In the genomic region with DNA sequence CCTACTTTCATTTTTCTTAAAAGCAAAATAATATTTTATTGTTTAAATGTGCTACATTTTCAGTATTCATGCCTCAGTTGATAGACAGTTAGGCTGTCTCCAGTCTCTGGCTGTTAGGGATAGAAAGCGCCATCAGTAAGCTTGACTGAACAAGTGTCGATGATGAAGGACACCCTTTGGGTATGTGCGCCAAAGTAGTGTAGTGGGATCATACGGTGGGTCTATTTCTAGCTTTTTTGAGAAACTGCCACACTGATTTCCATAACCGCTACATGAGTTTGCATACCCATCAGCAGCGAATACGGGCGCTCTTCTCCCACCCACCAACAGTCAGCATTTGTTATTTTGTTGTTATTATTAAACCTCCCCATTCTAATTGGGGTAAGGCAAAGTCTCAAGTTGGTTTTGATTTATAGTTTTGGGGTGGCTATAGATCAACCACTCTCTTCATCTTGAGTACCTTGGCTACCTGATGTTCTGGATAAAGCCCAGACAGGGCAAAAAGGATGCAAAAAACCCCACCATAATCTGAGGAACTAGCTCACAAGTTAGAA, we compare ENCODE assay signal across 9 mouse cellular contexts. TPM values are rescaled to one million over a fixed set of nuclear protein-coding genes. Genes with fewer than 3 reads are reported as not detected.
DNase-seq lines count a peak whose midpoint lies in the region; ATAC-seq lines count a peak whose summit lies in the region.
"Had no signal": no experiment of that assay in that cellular context is flagged by ENCODE, and none has a peak within 500 bp of the region (broad histone marks: within the 10 kb centered on the region; RNA-seq: fewer than 3 reads in every experiment).

No protein-coding gene starts in this region.

- no peak overlapping the region for H3K4me2 ChIP-seq in hindbrain, embryonic 14.5 days (replicated peaks)
- no peak overlapping the region for H3K4me2 ChIP-seq in midbrain, embryonic 11.5 days
- no peak overlapping the region for H3K4me2 ChIP-seq in midbrain, embryonic 16.5 days (ENCODE audit: low read length)
- no peak overlapping the region for H3K4me2 ChIP-seq in forebrain, embryonic 15.5 days (replicated peaks)
- peak overlapping the region; percentile 45; the same call in 1 of the 2 replicates for H3K4me2 ChIP-seq in midbrain, embryonic 14.5 days (ENCODE audit: low read length)

- 72% methylated on average over 8 of the region's 8 CpGs for WGBS in hindbrain, embryonic 10.5 days
- WGBS in hindbrain, embryonic 14.5 days = 69% methylated on average over 8 of the region's 8 CpGs
- WGBS in midbrain, embryonic 11.5 days = 56% methylated on average over 8 of the region's 8 CpGs
- WGBS in midbrain, embryonic 16.5 days = 50% methylated on average over 8 of the region's 8 CpGs
- 39% methylated on average over 8 of the region's 8 CpGs for WGBS in forebrain, embryonic 15.5 days
- WGBS in midbrain, embryonic 14.5 days = 48% methylated on average over 8 of the region's 8 CpGs

- ATAC-seq in hindbrain, embryonic 14.5 days (ENCODE audit: low FRiP score) = no peak
- ATAC-seq in midbrain, embryonic 11.5 days (ENCODE audit: low FRiP score) = no peak
- no peak for ATAC-seq in midbrain, embryonic 16.5 days
- 0 out of 2 replicates have a peak, but pooled peaks have one; percentile 34 for ATAC-seq in forebrain, embryonic 15.5 days (replicated peaks)
- ATAC-seq in midbrain, embryonic 14.5 days (ENCODE audit: low FRiP score, low TSS enrichment) = no peak

- peak overlapping the region; percentile 84 for H3K27ac ChIP-seq in hindbrain, embryonic 10.5 days
- H3K27ac ChIP-seq in hindbrain, embryonic 14.5 days = no peak overlapping the region
- peak overlapping the region; percentile 81 for H3K27ac ChIP-seq in midbrain, embryonic 11.5 days (ENCODE audit: low read depth, low read length)
- H3K27ac ChIP-seq in midbrain, embryonic 16.5 days (ENCODE audit: low read length) = no peak overlapping the region
- peak overlapping the region; percentile 66 for H3K27ac ChIP-seq in forebrain, embryonic 15.5 days (replicated peaks)
- no peak overlapping the region for H3K27ac ChIP-seq in midbrain, embryonic 14.5 days (replicated peaks; ENCODE audit: low read depth, low read length)

- no peak overlapping the region for H3K4me3 ChIP-seq in hindbrain, embryonic 10.5 days
- H3K4me3 ChIP-seq in hindbrain, embryonic 14.5 days (replicated peaks; ENCODE audit: low read length) = no peak overlapping the region
- H3K4me3 ChIP-seq in midbrain, embryonic 11.5 days (ENCODE audit: low read depth, low read length) = no peak overlapping the region
- H3K4me3 ChIP-seq in midbrain, embryonic 16.5 days (ENCODE audit: low read depth, low read length) = no peak overlapping the region
- H3K4me3 ChIP-seq in forebrain, embryonic 15.5 days = no peak overlapping the region
- no peak overlapping the region for H3K4me3 ChIP-seq in midbrain, embryonic 14.5 days (replicated peaks; ENCODE audit: low read depth, low read length)

- H3K9me3 ChIP-seq in hindbrain, embryonic 10.5 days = no peaks in the 10 kb centered on the region
- H3K9me3 ChIP-seq in hindbrain, embryonic 14.5 days (ENCODE audit: control insufficient read depth, low read length) = no peaks in the 10 kb centered on the region
- H3K9me3 ChIP-seq in midbrain, embryonic 11.5 days (ENCODE audit: control insufficient read depth, low read length) = no peaks in the 10 kb centered on the region
- no peaks in the 10 kb centered on the region for H3K9me3 ChIP-seq in midbrain, embryonic 16.5 days (replicated peaks; ENCODE audit: control insufficient read depth, low read length, poor library complexity, severe bottlenecking)
- H3K9me3 ChIP-seq in forebrain, embryonic 15.5 days = no peaks in the 10 kb centered on the region
- no peaks in the 10 kb centered on the region for H3K9me3 ChIP-seq in midbrain, embryonic 14.5 days (ENCODE audit: control insufficient read depth, low read length)

- H3K9ac ChIP-seq in hindbrain, embryonic 14.5 days = no peak overlapping the region
- H3K9ac ChIP-seq in midbrain, embryonic 11.5 days (ENCODE audit: low read length) = no peak overlapping the region
- H3K9ac ChIP-seq in midbrain, embryonic 16.5 days (ENCODE audit: low read depth, low read length) = no peak overlapping the region
- H3K9ac ChIP-seq in forebrain, embryonic 15.5 days (replicated peaks) = no peak overlapping the region
- H3K9ac ChIP-seq in midbrain, embryonic 14.5 days (replicated peaks; ENCODE audit: low read length) = no peak overlapping the region

- no peak for DNase-seq in hindbrain, embryonic 10.5 days (ENCODE audit: low spot score)
- no peak for DNase-seq in hindbrain, embryonic 14.5 days (ENCODE audit: low spot score)
- DNase-seq in midbrain, embryonic 11.5 days (ENCODE audit: low spot score, missing footprints) = peak; percentile 91
- no peak for DNase-seq in midbrain, embryonic 14.5 days
- DNase-seq in right cerebral cortex, postnatal 25 days = no peak
- no peak for DNase-seq in embryo, embryonic 9.5 days (ENCODE audit: extremely low spot score)

- H3K36me3 ChIP-seq in hindbrain, embryonic 10.5 days = peaks cover 17% of the 10 kb centered on the region; the same call in 1 of the 2 replicates
- no peaks in the 10 kb centered on the region for H3K36me3 ChIP-seq in hindbrain, embryonic 14.5 days (replicated peaks; ENCODE audit: control insufficient read depth, insufficient read depth)
- no peaks in the 10 kb centered on the region for H3K36me3 ChIP-seq in midbrain, embryonic 11.5 days (ENCODE audit: control insufficient read depth, insufficient read depth, low read length)
- H3K36me3 ChIP-seq in midbrain, embryonic 16.5 days (ENCODE audit: control insufficient read depth, insufficient read depth, low read length) = no peaks in the 10 kb centered on the region
- no peaks in the 10 kb centered on the region for H3K36me3 ChIP-seq in forebrain, embryonic 15.5 days
- no peaks in the 10 kb centered on the region for H3K36me3 ChIP-seq in midbrain, embryonic 14.5 days (ENCODE audit: control insufficient read depth, insufficient read depth, low read length)

- H3K4me1 ChIP-seq in hindbrain, embryonic 10.5 days (replicated peaks) = peaks cover 48% of the 10 kb centered on the region
- peaks cover 15% of the 10 kb centered on the region; the same call in 1 of the 2 replicates for H3K4me1 ChIP-seq in hindbrain, embryonic 14.5 days (replicated peaks; ENCODE audit: control insufficient read depth, insufficient read depth, low read length)
- H3K4me1 ChIP-seq in midbrain, embryonic 11.5 days (ENCODE audit: control insufficient read depth, insufficient read depth, low read length) = peaks cover 32% of the 10 kb centered on the region
- H3K4me1 ChIP-seq in midbrain, embryonic 16.5 days (ENCODE audit: control insufficient read depth, insufficient read depth, low read length) = peaks cover 8% of the 10 kb centered on the region; the same call in 1 of the 2 replicates
- peaks cover 27% of the 10 kb centered on the region for H3K4me1 ChIP-seq in forebrain, embryonic 15.5 days
- peaks cover 14% of the 10 kb centered on the region; the same call in 1 of the 2 replicates for H3K4me1 ChIP-seq in midbrain, embryonic 14.5 days (ENCODE audit: control insufficient read depth, insufficient read depth, low read length)

- H3K27me3 ChIP-seq in hindbrain, embryonic 10.5 days (ENCODE audit: insufficient read depth, poor library complexity, severe bottlenecking) = peaks cover 62% of the 10 kb centered on the region
- peaks cover 8% of the 10 kb centered on the region for H3K27me3 ChIP-seq in hindbrain, embryonic 14.5 days (ENCODE audit: control insufficient read depth, insufficient read depth, low read length)
- peaks cover 2% of the 10 kb centered on the region; the same call in 1 of the 2 replicates for H3K27me3 ChIP-seq in midbrain, embryonic 11.5 days (ENCODE audit: control insufficient read depth, insufficient read depth, low read length)
- H3K27me3 ChIP-seq in midbrain, embryonic 16.5 days (ENCODE audit: control insufficient read depth, insufficient read depth, low read depth, low read length) = no peaks in the 10 kb centered on the region; the same call in 1 of the 2 replicates
- no peaks in the 10 kb centered on the region for H3K27me3 ChIP-seq in forebrain, embryonic 15.5 days
- H3K27me3 ChIP-seq in midbrain, embryonic 14.5 days (ENCODE audit: control insufficient read depth, insufficient read depth, low read length) = no peaks in the 10 kb centered on the region; the same call in 1 of the 2 replicates

RNA-seq across cellular contexts. Expression of a gene that starts 34.6 kb away (rescaled TPM):
- 35.4 and 56.4 TPM in 2 replicates for polyA plus RNA-seq in hindbrain, embryonic 10.5 days (2016; fragmentation: Nextera tagmentation; extraction: Ambion mirVana)
- polyA plus RNA-seq in hindbrain, embryonic 14.5 days (2014; fragmentation: Nextera tagmentation; extraction: Ambion mirVana) = 39.5 and 41.3 TPM in 2 replicates
- polyA plus RNA-seq in midbrain, embryonic 11.5 days (2014; fragmentation: Nextera tagmentation; extraction: Ambion mirVana) = 74.8 and 81.2 TPM in 2 replicates
- polyA plus RNA-seq in midbrain, embryonic 16.5 days (2015; fragmentation: Nextera tagmentation; extraction: Ambion mirVana) = 36.5 and 41.7 TPM in 2 replicates
- polyA plus RNA-seq in forebrain, embryonic 15.5 days (2015; fragmentation: Nextera tagmentation; extraction: Ambion mirVana) = 45.1 and 50.0 TPM in 2 replicates
- 25.4 and 46.9 TPM in 2 replicates for polyA plus RNA-seq in midbrain, embryonic 14.5 days (2014; fragmentation: Nextera tagmentation; extraction: Ambion mirVana)
- polyA plus RNA-seq: activated CD4-positive, CD25-positive, alpha-beta regulatory T cell, adult 4 months had no signal

Comparison
In these comparisons a context has a peak if more than half of its experiments do, and no peak if none do; other contexts are left out.
1. H3K27ac ChIP-seq: peak in hindbrain, embryonic 10.5 days (single experiment), midbrain, embryonic 11.5 days (single experiment) and forebrain, embryonic 15.5 days (single experiment); none in hindbrain, embryonic 14.5 days (single experiment), midbrain, embryonic 16.5 days (single experiment) and midbrain, embryonic 14.5 days (single experiment).